Mouse (Mus musculus) hindbrain, postnatal 0 days (tissue): ENCODE measurements around the gene Gpr141. TPM values are rescaled to one million over a fixed set of nuclear protein-coding genes. Genes with fewer than 3 reads are reported as not detected.
"Not testable (repeated sequence)": the region's sequence is repeated elsewhere in the genome, so short reads cannot be mapped to it uniquely, and the experiment has no call there.

ENCODE experiments used
- ATAC-seq: fragments of 200-750 bp; cut with Nextera tagmentation; 2 replicates; pipeline ENCODE4 v1.8.0; 2017; ENCODE audit warnings: mild to moderate bottlenecking, moderate TSS enrichment, moderate library complexity
- DNase-seq: peaks from one replicate; pipeline ENCODE4 v3.0.0-alpha.2; 2015; ENCODE audit warnings: low spot score
- H3K27ac ChIP-seq: fragments of 300-500 bp; sonication (generic); 2 replicates; pipeline ENCODE4 v1.5.1; 2014; ENCODE audit warnings: mild to moderate bottlenecking
- H3K27me3 ChIP-seq: fragments of 300-500 bp; sonication (generic); 2 replicates; pipeline ENCODE4 v1.6.1; 2014; ENCODE audit warnings: low read length, mixed read lengths; ENCODE audit not compliant: insufficient read depth
- H3K36me3 ChIP-seq: fragments of 300-500 bp; sonication (generic); 2 replicates; pipeline ENCODE4 v1.6.1; 2014; ENCODE audit warnings: low read length, mixed read lengths; ENCODE audit not compliant: insufficient read depth
- H3K4me1 ChIP-seq: fragments of 300-500 bp; sonication (generic); 2 replicates; pipeline ENCODE4 v1.6.1; 2014; ENCODE audit warnings: antibody characterized with exemption, low read length, mixed read lengths; ENCODE audit not compliant: insufficient read depth
- H3K4me2 ChIP-seq: fragments of 300-500 bp; sonication (generic); 2 replicates; pipeline ENCODE4 v1.6.1; 2014; ENCODE audit warnings: low read depth, mild to moderate bottlenecking, low read length, moderate library complexity, mixed read lengths
- H3K4me3 ChIP-seq: fragments of 300-500 bp; sonication (generic); 2 replicates; pipeline ENCODE4 v1.5.1; 2014; ENCODE audit warnings: low read length
- H3K9ac ChIP-seq: fragments of 300-500 bp; sonication (generic); replicated peaks from 2 replicates; pipeline ENCODE4 v1.6.1; 2014; ENCODE audit warnings: mild to moderate bottlenecking, low read length, moderate library complexity, mixed read lengths
- H3K9me3 ChIP-seq: fragments of 300-500 bp; sonication (generic); 2 replicates; pipeline ENCODE4 v1.6.1; 2016; ENCODE audit warnings: low read length, mixed read lengths
- CTCF ChIP-seq: IDR thresholded peaks from 2 replicates; pipeline ENCODE4 v1.5.1; 2016; ENCODE audit warnings: antibody characterized with exemption, control low read depth, low read depth
- WGBS: fragments of 180-500 bp; shearing (Covaris S2); extraction: QIAGEN DNeasy Blood & Tissue Kit; methylation state at CpG from one replicate; pipeline ENCODE4 v1.1.7; 2014; 5-methylcytosine and 5-hydroxymethylcytosine counted together
- polyA plus RNA-seq: library from polyadenylated mRNA; unstranded; fragments of >200 nt; fragmentation: Nextera tagmentation; extraction: Ambion mirVana; gene quantifications from 2 replicates; pipeline ENCODE4 v1.2.1, GENCODE M21; 2015
- total RNA-seq: library from RNA; depleted of rRNA; stranded (reverse); fragments of >200 nt; gene quantifications from 2 replicates; pipeline ENCODE4 v1.2.3, GENCODE M21; 2014

Gpr141 gene
- total and polyA plus RNA-seq, 2 experiments from 2014 or later = 0.10 to 3.0 TPM

- Histone ChIP-seq H3K27ac (no peak overlapping the region), H3K27me3 (no peaks in the 10 kb centered on the region), H3K9me3 (no peaks in the 10 kb centered on the region), H3K4me2 (no peak overlapping the region), H3K36me3 (no peaks in the 10 kb centered on the region), H3K4me1 (no peaks in the 10 kb centered on the region), H3K4me3 (no peak overlapping the region), H3K9ac (no peak overlapping the region)
- DNase-seq = no peak
- no peak for ATAC-seq
- 58% methylated on average over 6 of the region's 6 CpGs for WGBS
- TF ChIP-seq CTCF = no peak
Measured at GRCm38 (mm10) chr13:19794486-19794885, 29.6 kb downstream of the Gpr141 start.

GRCm38 (mm10) chr13:19793761-19794160 lies 30.3 kb downstream of the Gpr141 start:
- H3K27ac ChIP-seq = no peak overlapping the region
- H3K4me1 ChIP-seq = no peaks in the 10 kb centered on the region
- H3K4me2 ChIP-seq = no peak overlapping the region
- ATAC-seq (no peak), DNase-seq (no peak)
- H3K36me3 ChIP-seq = no peaks in the 10 kb centered on the region
- H3K4me3 ChIP-seq = no peak overlapping the region
- TF ChIP-seq CTCF = no peak
- WGBS = 60% methylated on average over 4 of the region's 4 CpGs
- no peaks in the 10 kb centered on the region for H3K9me3 ChIP-seq
- no peaks in the 10 kb centered on the region for H3K27me3 ChIP-seq
- H3K9ac ChIP-seq = no peak overlapping the region

DNA sequence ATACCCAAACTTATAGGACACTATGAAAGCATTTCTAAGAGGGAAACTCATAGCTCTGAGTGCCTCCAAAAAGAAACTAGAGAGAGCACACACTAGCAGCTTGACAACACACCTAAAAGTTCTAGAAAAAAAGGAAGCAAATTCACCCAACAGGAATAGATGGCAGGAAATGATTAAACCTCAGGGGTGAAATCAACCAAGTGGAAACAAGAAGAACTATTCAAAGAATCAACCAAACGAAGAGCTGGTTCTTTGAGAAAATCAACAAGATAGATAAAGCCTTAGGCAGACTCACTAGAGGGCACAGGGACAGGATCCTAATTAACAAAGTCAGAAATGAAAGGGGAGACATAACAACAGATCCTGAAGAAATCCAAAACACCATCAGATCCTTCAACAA lies 36.1 kb downstream of the Gpr141 start:
- H3K27me3 ChIP-seq, H3K9me3 ChIP-seq, H3K36me3 ChIP-seq, H3K4me1 ChIP-seq, H3K27ac ChIP-seq, ATAC-seq, H3K9ac ChIP-seq, H3K4me2 ChIP-seq, DNase-seq, H3K4me3 ChIP-seq: not testable (repeated sequence)
- WGBS = 55% methylated on average over 1 of the region's 1 CpGs

DNA sequence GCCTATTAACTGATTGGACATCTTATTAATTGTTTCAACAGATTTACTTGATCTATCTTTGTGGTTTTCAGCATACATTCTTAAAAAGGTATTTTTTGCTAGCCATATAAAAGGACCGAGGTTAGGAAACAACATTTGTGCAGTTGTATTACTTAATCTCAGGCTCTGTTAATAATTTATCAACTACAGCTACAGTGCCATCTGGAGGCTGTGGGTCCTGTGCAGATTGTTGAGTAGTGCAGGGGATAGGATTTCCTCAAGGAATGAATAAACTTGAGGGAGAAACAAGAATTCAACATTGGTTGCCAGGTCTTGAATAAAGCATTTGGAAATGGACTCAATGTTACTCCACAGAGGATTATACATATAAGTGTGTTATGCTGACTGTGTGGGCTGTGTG lies 53.9 kb downstream of the Gpr141 start:
- TF ChIP-seq CTCF = peak; percentile 26; the same call in 1 of the 2 replicates
- no peaks in the 10 kb centered on the region for H3K27me3 ChIP-seq
- ATAC-seq (no peak), DNase-seq (no peak)
- no peak overlapping the region for H3K27ac ChIP-seq
- no peaks in the 10 kb centered on the region for H3K9me3 ChIP-seq
- no peaks in the 10 kb centered on the region for H3K4me1 ChIP-seq
- H3K9ac ChIP-seq = no peak overlapping the region
- H3K4me2 ChIP-seq = no peak overlapping the region
- 86% methylated on average over 1 of the region's 1 CpGs for WGBS
- H3K36me3 ChIP-seq = no peaks in the 10 kb centered on the region
- H3K4me3 ChIP-seq = no peak overlapping the region

DNA sequence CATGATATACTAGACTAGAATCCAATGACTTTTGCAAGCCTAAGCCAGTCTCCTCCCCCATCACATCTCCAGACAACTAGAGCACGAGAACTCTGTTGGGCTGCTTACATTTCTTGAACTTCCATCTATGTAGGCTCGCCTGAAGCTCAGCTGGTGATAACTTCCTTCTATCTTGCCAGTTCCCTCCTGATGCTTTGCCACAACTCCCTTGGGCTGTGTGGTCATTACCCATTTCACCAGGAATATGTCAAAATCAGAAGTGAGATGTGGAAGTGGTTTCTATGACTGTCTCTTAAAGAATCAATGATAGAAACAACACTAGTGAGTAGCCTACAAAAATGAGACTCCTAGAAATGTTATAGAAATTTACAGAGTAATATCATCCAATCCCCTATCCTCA lies 56.9 kb downstream of the Gpr141 start:
- H3K9ac ChIP-seq = no peak overlapping the region
- no peak overlapping the region for H3K4me3 ChIP-seq
- H3K36me3 ChIP-seq = no peaks in the 10 kb centered on the region
- no peak overlapping the region for H3K27ac ChIP-seq
- TF ChIP-seq CTCF = no peak
- WGBS = 76% methylated on average over 2 of the region's 2 CpGs
- no peak for ATAC-seq
- H3K4me2 ChIP-seq = no peak overlapping the region
- no peak for DNase-seq
- no peaks in the 10 kb centered on the region for H3K27me3 ChIP-seq
- H3K9me3 ChIP-seq = no peaks in the 10 kb centered on the region
- no peaks in the 10 kb centered on the region for H3K4me1 ChIP-seq

DNA sequence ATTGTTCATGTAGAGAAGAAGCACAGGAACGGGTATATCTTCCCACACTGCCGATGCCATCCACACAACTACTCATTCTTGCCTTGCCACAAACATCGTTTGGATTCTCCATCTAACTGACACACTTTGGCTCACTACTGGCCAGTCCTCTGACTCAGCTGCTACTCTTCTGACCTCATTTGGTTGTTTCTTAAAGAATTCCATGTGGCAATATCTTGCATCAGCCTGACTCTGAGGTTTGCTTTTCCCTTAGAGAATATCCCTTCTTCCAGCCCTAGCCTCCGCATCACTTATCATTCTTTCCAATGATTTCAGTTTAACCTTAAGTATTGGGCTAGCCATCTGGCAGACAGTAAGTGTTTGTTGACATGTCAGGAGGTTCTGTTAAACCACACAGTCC lies 59.8 kb downstream of the Gpr141 start:
- 92% methylated on average over 4 of the region's 4 CpGs for WGBS
- Histone ChIP-seq H3K4me1 (no peaks in the 10 kb centered on the region), H3K9ac (no peak overlapping the region), H3K4me3 (no peak overlapping the region), H3K9me3 (no peaks in the 10 kb centered on the region), H3K4me2 (no peak overlapping the region), H3K27ac (no peak overlapping the region), H3K36me3 (no peaks in the 10 kb centered on the region), H3K27me3 (no peaks in the 10 kb centered on the region)
- DNase-seq = no peak
- no peak for ATAC-seq
- no peak for TF ChIP-seq CTCF

- no peak overlapping the region for H3K9ac ChIP-seq
- no peaks in the 10 kb centered on the region for H3K4me1 ChIP-seq
- no peak for DNase-seq
- ATAC-seq = no peak
- no peak overlapping the region for H3K4me3 ChIP-seq
- H3K4me2 ChIP-seq = no peak overlapping the region
- H3K9me3 ChIP-seq = no peaks in the 10 kb centered on the region
- no peak for TF ChIP-seq CTCF
- no peaks in the 10 kb centered on the region for H3K27me3 ChIP-seq
- no peaks in the 10 kb centered on the region for H3K36me3 ChIP-seq
- H3K27ac ChIP-seq = no peak overlapping the region
- WGBS = 98% methylated on average over 1 of the region's 1 CpGs
Measured at GRCm38 (mm10) chr13:19763211-19763610, 60.8 kb downstream of the Gpr141 start.
